In the genomic region with DNA sequence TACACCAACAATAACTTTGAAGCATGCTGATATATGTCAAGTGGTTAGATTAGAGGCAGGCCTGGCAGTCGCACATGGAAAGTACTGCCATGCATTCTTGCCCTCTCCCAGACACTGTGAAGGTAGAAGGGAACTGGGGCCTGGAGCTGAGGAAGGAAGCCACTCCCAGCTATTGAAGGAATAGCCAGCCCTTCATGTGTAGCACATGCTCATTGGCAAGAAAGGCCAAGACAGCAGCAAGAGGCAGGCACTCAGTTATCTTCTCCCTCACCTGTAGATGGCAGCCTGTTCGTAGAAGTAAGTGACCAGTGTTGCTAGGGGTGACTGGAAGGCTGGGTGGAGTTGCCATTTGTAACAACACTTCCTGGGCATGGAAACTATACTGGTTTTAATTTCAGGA, we compare ENCODE assay signal across 9 mouse cellular contexts.
DNase-seq lines count a peak whose midpoint lies in the region; ATAC-seq and TF ChIP-seq lines count a peak whose summit lies in the region.
"Had no signal": no experiment of that assay in that cellular context is flagged by ENCODE, and none has a peak within 500 bp of the region (broad histone marks: within the 10 kb centered on the region; RNA-seq: fewer than 3 reads in every experiment).

No protein-coding gene starts in this region.

- no peak overlapping the region for H3ac ChIP-seq in C2C12 (ENCODE audit: control insufficient read depth, insufficient read length, low read depth)

- no peak overlapping the region for H3K27ac ChIP-seq in gastrocnemius, adult 2 months
- H3K27ac ChIP-seq: heart, embryonic 15.5 days had no signal

- no peaks in the 10 kb centered on the region for H3K36me3 ChIP-seq in C2C12 (ENCODE audit: control insufficient read depth, insufficient read depth)
- H3K36me3 ChIP-seq: heart, embryonic 15.5 days had no signal

- no peak for ATAC-seq in inflammation-experienced regulatory T-cells, adult 6 months

- H3K79me3 ChIP-seq in C2C12 (ENCODE audit: low read depth), result no peaks in the 10 kb centered on the region

- peak; percentile 35 for TF ChIP-seq CTCF in gastrocnemius, adult 2 months (IDR thresholded peaks at IDR 0.05)
- TF ChIP-seq CTCF in C2C12 (IDR thresholded peaks at IDR 0.05; ENCODE audit: control insufficient read depth, insufficient read depth, insufficient read length), result peak; percentile 24

- intact Hi-C loops in gastrocnemius, adult 2 months (cut with DNase I), result no loop called here

- H3K27me3 ChIP-seq in C2C12 (ENCODE audit: control insufficient read depth, insufficient read depth, insufficient read length), result no peaks in the 10 kb centered on the region
- H3K27me3 ChIP-seq: heart, embryonic 15.5 days had no signal

- no peak for DNase-seq in gastrocnemius, adult 2 months
- DNase-seq in gastrocnemius, adult 18-20 months (ENCODE audit: low spot score), result no peak
- DNase-seq in embryo, embryonic 9.5 days (ENCODE audit: extremely low spot score), result peak; percentile 27
- DNase-seq in kidney, postnatal 25 days, result peak; percentile 41 to 74
- DNase-seq in layer of hippocampus, adult 18-20 months (ENCODE audit: low spot score in 2 of 2), result no peak
- DNase-seq in urinary bladder, postnatal 14 days (ENCODE audit: low spot score), result no peak

- H3K79me2 ChIP-seq in C2C12 (ENCODE audit: control insufficient read depth, insufficient read depth), result no peaks in the 10 kb centered on the region

- H3K4me3 ChIP-seq in gastrocnemius, adult 2 months, result no peak overlapping the region
- H3K4me3 ChIP-seq in C2C12 (ENCODE audit: insufficient read depth, poor library complexity, severe bottlenecking), result no peak overlapping the region
- H3K4me3 ChIP-seq: heart, embryonic 15.5 days had no signal

TF ChIP-seq in C2C12, 6 proteins besides CTCF, POLR2A, EP300 and RAD21:
- TF ChIP-seq MAX (IDR thresholded peaks at IDR 0.05) (no peak), MYOG (IDR thresholded peaks at IDR 0.05; ENCODE audit: control insufficient read depth, extremely low read depth, insufficient read length) (no peak), USF1 (IDR thresholded peaks at IDR 0.05; ENCODE audit: low read depth) (no peak), CEBPB (IDR thresholded peaks at IDR 0.05; ENCODE audit: low read depth) (no peak), FOSL1 (IDR thresholded peaks at IDR 0.05; ENCODE audit: insufficient read depth, low read length, poor library complexity, severe bottlenecking) (no peak), MYOD1 (IDR thresholded peaks at IDR 0.05; ENCODE audit: control insufficient read depth, insufficient read length, low read depth) (no peak)

Comparison
In these comparisons a context has a peak if more than half of its experiments do, and no peak if none do; other contexts are left out.
1. DNase-seq: peak in embryo, embryonic 9.5 days (single experiment) and kidney, postnatal 25 days (2 of 2); none in gastrocnemius, adult 2 months (single experiment), gastrocnemius, adult 18-20 months (single experiment), layer of hippocampus, adult 18-20 months (0 of 2) and urinary bladder, postnatal 14 days (single experiment).